Mouse (Mus musculus): ENCODE measurements around the gene Bptf. TPM values are rescaled to one million over a fixed set of nuclear protein-coding genes. Genes with fewer than 3 reads are reported as not detected.
"Not testable (repeated sequence)": the region's sequence is repeated elsewhere in the genome, so short reads cannot be mapped to it uniquely, and the experiment has no call there.

The Bptf gene
- total and polyA plus RNA-seq, 2 experiments from 2014 or later = 20.4 to 41.5 TPM

- ATAC-seq (ENCODE audit: low FRiP score) = no peak
- TF ChIP-seq CTCF (IDR thresholded peaks at IDR 0.05) = no peak
- H3K36me3 ChIP-seq (ENCODE audit: insufficient read depth, low read length) = peaks cover 17% of the 10 kb centered on the region; the same call in 1 of the 2 replicates
- H3K4me3 ChIP-seq (ENCODE audit: low read depth, low read length) = no peak overlapping the region
- H3K9ac ChIP-seq (replicated peaks; ENCODE audit: low read length, poor library complexity, severe bottlenecking) = no peak overlapping the region
- H3K27ac ChIP-seq (ENCODE audit: low read depth, low read length) = no peak overlapping the region
- H3K4me1 ChIP-seq (ENCODE audit: insufficient read depth, low read length) = no peaks in the 10 kb centered on the region
- no peak for DNase-seq (ENCODE audit: low spot score)
- 79% methylated on average over 3 of the region's 3 CpGs for WGBS
- H3K27me3 ChIP-seq (ENCODE audit: insufficient read depth, low read length) = no peaks in the 10 kb centered on the region
- H3K4me2 ChIP-seq (ENCODE audit: low read depth, low read length, poor library complexity, severe bottlenecking) = no peak overlapping the region
- no peaks in the 10 kb centered on the region for H3K9me3 ChIP-seq (ENCODE audit: low read length)
Measured at GRCm38 (mm10) chr11:106994246-106995085, 137.5 kb downstream of the Bptf start.

- ATAC-seq (ENCODE audit: low FRiP score) = no peak
- Histone ChIP-seq H3K27ac (ENCODE audit: low read depth, low read length) (no peak overlapping the region), H3K4me1 (ENCODE audit: insufficient read depth, low read length) (no peaks in the 10 kb centered on the region), H3K36me3 (ENCODE audit: insufficient read depth, low read length) (peaks cover 11% of the 10 kb centered on the region; the same call in 1 of the 2 replicates), H3K9ac (replicated peaks; ENCODE audit: low read length, poor library complexity, severe bottlenecking) (no peak overlapping the region), H3K4me2 (ENCODE audit: low read depth, low read length, poor library complexity, severe bottlenecking) (no peak overlapping the region), H3K4me3 (ENCODE audit: low read depth, low read length) (no peak overlapping the region), H3K9me3 (ENCODE audit: low read length) (no peaks in the 10 kb centered on the region), H3K27me3 (ENCODE audit: insufficient read depth, low read length) (no peaks in the 10 kb centered on the region)
- no peak for TF ChIP-seq CTCF (IDR thresholded peaks at IDR 0.05)
- DNase-seq (ENCODE audit: low spot score) = no peak
- 83% methylated on average over 2 of the region's 2 CpGs for WGBS
Measured at GRCm38 (mm10) chr11:106987384-106987783, 144.5 kb downstream of the Bptf start.

GRCm38 (mm10) chr11:106985979-106986604, 145.8 kb downstream of the Bptf start:
- H3K27me3 ChIP-seq (ENCODE audit: insufficient read depth, low read length); ATAC-seq (ENCODE audit: low FRiP score); H3K4me3 ChIP-seq (ENCODE audit: low read depth, low read length); H3K9ac ChIP-seq (replicated peaks; ENCODE audit: low read length, poor library complexity, severe bottlenecking); DNase-seq (ENCODE audit: low spot score); H3K9me3 ChIP-seq (ENCODE audit: low read length); H3K27ac ChIP-seq (ENCODE audit: low read depth, low read length); H3K36me3 ChIP-seq (ENCODE audit: insufficient read depth, low read length); H3K4me2 ChIP-seq (ENCODE audit: low read depth, low read length, poor library complexity, severe bottlenecking); H3K4me1 ChIP-seq (ENCODE audit: insufficient read depth, low read length): not testable (repeated sequence)
- 87% methylated on average over 8 of the region's 9 CpGs for WGBS

Other genes starting within 250 kb of the Bptf start
- gene Smurf2, start 211.4 kb downstream of the Bptf start, total RNA-seq (2014; rRNA removed) = 33.9 and 41.3 TPM in 2 replicates
- gene Smurf2, start 211.4 kb downstream of the Bptf start, polyA plus RNA-seq (2015; fragmentation: Nextera tagmentation; extraction: Ambion mirVana) = 7.8 TPM in 2 replicates
- 73.1 and 82.8 TPM in 2 replicates for gene Kpna2, start 132.6 kb downstream of the Bptf start, total RNA-seq (2014; rRNA removed)
- 92.7 TPM in 2 replicates for gene Kpna2, start 132.6 kb downstream of the Bptf start, polyA plus RNA-seq (2015; fragmentation: Nextera tagmentation; extraction: Ambion mirVana)
- 11.0 and 15.6 TPM in 2 replicates for gene 1810010H24Rik, start 106.4 kb downstream of the Bptf start, total RNA-seq (2014; rRNA removed)
- gene 1810010H24Rik, start 106.4 kb downstream of the Bptf start, polyA plus RNA-seq (2015; fragmentation: Nextera tagmentation; extraction: Ambion mirVana) = 10.9 and 11.5 TPM in 2 replicates
- 35.6 and 40.9 TPM in 2 replicates for gene Nol11, start 57.3 kb upstream of the Bptf start, total RNA-seq (2014; rRNA removed)
- gene Nol11, start 57.3 kb upstream of the Bptf start, polyA plus RNA-seq (2015; fragmentation: Nextera tagmentation; extraction: Ambion mirVana) = 35.4 and 36.9 TPM in 2 replicates

Measured in midbrain, postnatal 0 days (tissue).